Mouse (Mus musculus) embryonic facial prominence, embryonic 14.5 days (tissue): ENCODE results near the gene Gm9639. TPM values are rescaled to one million over a fixed set of nuclear protein-coding genes. Genes with fewer than 3 reads are reported as not detected.

ENCODE experiments used
- polyA plus RNA-seq: library from polyadenylated mRNA; unstranded; fragments of >200 nt; fragmentation: Nextera tagmentation; extraction: Ambion mirVana; gene quantifications from 2 replicates; pipeline ENCODE4 v1.2.1, GENCODE M21; 2014

Gene Gm9639
- polyA plus RNA-seq, 1 experiment from 2014 or later = not detected

Other genes with a start within 250 kb of the Gm9639 start
- gene Pttg1ip, start 213.4 kb downstream of the Gm9639 start, polyA plus RNA-seq = 135 and 143 TPM in 2 replicates
- 261 and 281 TPM in 2 replicates for gene Sumo3, start 189.0 kb downstream of the Gm9639 start, polyA plus RNA-seq
- gene Gm49325, start 188.9 kb downstream of the Gm9639 start, polyA plus RNA-seq = 4.1 and 7.4 TPM in 2 replicates
- gene Ube2g2, start 172.8 kb downstream of the Gm9639 start, polyA plus RNA-seq = 66.1 and 69.5 TPM in 2 replicates
- gene Tspear, start 108.5 kb downstream of the Gm9639 start, polyA plus RNA-seq = 1.0 and 1.3 TPM in 2 replicates
- not detected in 2 replicates for gene Gm19402, start 104.3 kb downstream of the Gm9639 start, polyA plus RNA-seq
- not detected in 2 replicates for gene Gm9508, start 97.8 kb downstream of the Gm9639 start, polyA plus RNA-seq
- gene Gm10272, start 88.5 kb downstream of the Gm9639 start, polyA plus RNA-seq = not detected in 2 replicates
- gene Gm10024, start 83.6 kb downstream of the Gm9639 start, polyA plus RNA-seq = 0.57 TPM in 1 of 2 replicates, not detected in the other
- gene Gm10142, start 79.3 kb downstream of the Gm9639 start, polyA plus RNA-seq = not detected in 2 replicates
- not detected in 2 replicates for gene Krtap12-1, start 74.5 kb downstream of the Gm9639 start, polyA plus RNA-seq
- not detected in 2 replicates for gene Gm10100, start 68.6 kb downstream of the Gm9639 start, polyA plus RNA-seq
- gene Gm18596, start 52.4 kb downstream of the Gm9639 start, polyA plus RNA-seq = not detected in 2 replicates
- gene Gm9736, start 43.7 kb downstream of the Gm9639 start, polyA plus RNA-seq = not detected in 2 replicates
- gene Gm3233, start 35.4 kb downstream of the Gm9639 start, polyA plus RNA-seq = not detected in 2 replicates
- gene Gm3238, start 23.8 kb downstream of the Gm9639 start, polyA plus RNA-seq = not detected in 2 replicates
- not detected in 2 replicates for gene Gm7138, start 18.1 kb downstream of the Gm9639 start, polyA plus RNA-seq
- not detected in 2 replicates for gene Gm3250, start 12.5 kb downstream of the Gm9639 start, polyA plus RNA-seq
- gene Gm7137, start 6.9 kb downstream of the Gm9639 start, polyA plus RNA-seq = not detected in 2 replicates
- not detected in 2 replicates for gene Gm19668, start 4.1 kb upstream of the Gm9639 start, polyA plus RNA-seq
- not detected in 2 replicates for gene Gm9507, start 16.8 kb upstream of the Gm9639 start, polyA plus RNA-seq
- gene Gm2696, start 19.6 kb upstream of the Gm9639 start, polyA plus RNA-seq = not detected in 2 replicates
- not detected in 2 replicates for gene Krtap10-4, start 32.0 kb upstream of the Gm9639 start, polyA plus RNA-seq
- not detected in 2 replicates for gene Krtap10-10, start 40.9 kb upstream of the Gm9639 start, polyA plus RNA-seq
- gene Gm36176, start 51.7 kb upstream of the Gm9639 start, polyA plus RNA-seq = not detected in 2 replicates
- gene Gm10318, start 57.8 kb upstream of the Gm9639 start, polyA plus RNA-seq = 0.33 TPM in 1 of 2 replicates, not detected in the other
- gene Gm3285, start 66.9 kb upstream of the Gm9639 start, polyA plus RNA-seq = 0.28 TPM in 1 of 2 replicates, not detected in the other
- gene Lrrc3, start 107.5 kb upstream of the Gm9639 start, polyA plus RNA-seq = 3.7 and 4.2 TPM in 2 replicates
- 0.41 and 1.4 TPM in 2 replicates for gene Trpm2, start 175.5 kb upstream of the Gm9639 start, polyA plus RNA-seq
- gene 1810043G02Rik, start 183.4 kb upstream of the Gm9639 start, polyA plus RNA-seq = 27.5 and 29.1 TPM in 2 replicates
- 87.0 and 114 TPM in 2 replicates for gene Pfkl, start 215.0 kb upstream of the Gm9639 start, polyA plus RNA-seq
- gene Dnmt3l, start 246.9 kb upstream of the Gm9639 start, polyA plus RNA-seq = 0.25 TPM in 1 of 2 replicates, not detected in the other
- gene Aire, start 248.5 kb upstream of the Gm9639 start, polyA plus RNA-seq = 0.24 TPM in 1 of 2 replicates, not detected in the other